Mouse (Mus musculus) heart, embryonic 16.5 days (tissue): ENCODE data around the gene Inpp5e. TPM values are rescaled to one million over a fixed set of nuclear protein-coding genes. Genes with fewer than 3 reads are reported as not detected.
A peak's percentile ranks its signal among the peaks of the same experiment; 100 is the strongest.

Source experiments
- ATAC-seq: fragments of 200-750 bp; cut with Nextera tagmentation; replicated peaks from 2 replicates; pipeline ENCODE4 v1.8.0; 2017; ENCODE audit warnings: moderate number of reproducible peaks; ENCODE audit not compliant: insufficient read depth, low FRiP score; ENCODE audit errors: extremely low read depth
- H3K27ac ChIP-seq: fragments of 300-500 bp; sonication (generic); 2 replicates; pipeline ENCODE4 v1.5.1; 2014; ENCODE audit warnings: mild to moderate bottlenecking, low read length, control low read depth, moderate library complexity
- H3K27me3 ChIP-seq: fragments of 300-500 bp; sonication (generic); 2 replicates; pipeline ENCODE4 v1.6.1; 2014; ENCODE audit warnings: low read length, mixed read lengths; ENCODE audit not compliant: control insufficient read depth, insufficient read depth
- H3K36me3 ChIP-seq: fragments of 300-500 bp; sonication (generic); 2 replicates; pipeline ENCODE4 v1.6.1; 2014; ENCODE audit not compliant: control insufficient read depth, insufficient read depth
- H3K4me1 ChIP-seq: fragments of 300-500 bp; sonication (generic); 2 replicates; pipeline ENCODE4 v1.6.1; 2014; ENCODE audit warnings: low read length, mixed read lengths; ENCODE audit not compliant: control insufficient read depth, insufficient read depth
- H3K4me2 ChIP-seq: fragments of 300-500 bp; sonication (generic); 2 replicates; pipeline ENCODE4 v1.6.1; 2014; ENCODE audit warnings: low read depth, mild to moderate bottlenecking, control low read depth, low read length
- H3K4me3 ChIP-seq: fragments of 300-500 bp; sonication (generic); 2 replicates; pipeline ENCODE4 v1.5.1; 2014; ENCODE audit warnings: mild to moderate bottlenecking, control low read depth, low read length
- H3K9ac ChIP-seq: fragments of 300-500 bp; sonication (generic); 2 replicates; pipeline ENCODE4 v1.6.1; 2014; ENCODE audit warnings: low read length, control low read depth
- H3K9me3 ChIP-seq: fragments of 300-500 bp; sonication (generic); replicated peaks from 2 replicates; pipeline ENCODE4 v1.6.1; 2016; ENCODE audit warnings: low read length; ENCODE audit not compliant: control insufficient read depth
- WGBS: fragments of 180-500 bp; shearing (Covaris S2); extraction: QIAGEN DNeasy Blood & Tissue Kit; methylation state at CpG from one replicate; pipeline ENCODE4 v1.1.7; 2014; 5-methylcytosine and 5-hydroxymethylcytosine counted together
- polyA plus RNA-seq: library from polyadenylated mRNA; unstranded; fragments of >200 nt; fragmentation: Nextera tagmentation; extraction: Ambion mirVana; gene quantifications from 2 replicates; pipeline ENCODE4 v1.2.1, GENCODE M21; 2015

Inpp5e gene
- polyA plus RNA-seq, 1 experiment from 2014 or later = 15.0 TPM

DNA sequence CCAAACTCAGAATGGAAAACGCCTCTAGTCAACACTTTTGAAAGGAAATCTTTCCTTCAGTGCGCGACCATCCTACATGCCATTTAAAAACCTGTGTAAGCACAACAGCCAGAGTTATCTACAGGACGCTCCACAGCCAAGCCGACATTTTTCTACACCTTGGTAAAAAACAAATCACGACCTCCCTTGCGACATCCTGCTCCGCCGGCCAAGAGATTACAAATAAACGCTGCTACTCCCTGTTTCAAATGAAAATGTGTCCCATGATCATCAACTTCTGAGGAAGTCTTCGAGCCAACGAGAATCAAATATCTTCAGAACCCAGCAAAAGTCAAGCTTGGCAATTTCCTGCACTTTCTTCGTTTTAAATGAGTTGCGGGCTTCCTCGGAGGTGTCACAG is 35.4 kb upstream of the Inpp5e start:
- H3K4me1 ChIP-seq = peaks cover 26% of the 10 kb centered on the region
- H3K9me3 ChIP-seq = no peaks in the 10 kb centered on the region
- H3K4me2 ChIP-seq = peak overlapping the region; percentile 90
- peak overlapping the region; percentile 92 for H3K27ac ChIP-seq
- H3K9ac ChIP-seq = peak overlapping the region; percentile 94
- H3K36me3 ChIP-seq = peaks cover 19% of the 10 kb centered on the region
- no peak for ATAC-seq
- no peaks in the 10 kb centered on the region for H3K27me3 ChIP-seq
- peak overlapping the region; percentile 91 for H3K4me3 ChIP-seq
- WGBS = 2% methylated on average over 15 of the region's 15 CpGs

DNA sequence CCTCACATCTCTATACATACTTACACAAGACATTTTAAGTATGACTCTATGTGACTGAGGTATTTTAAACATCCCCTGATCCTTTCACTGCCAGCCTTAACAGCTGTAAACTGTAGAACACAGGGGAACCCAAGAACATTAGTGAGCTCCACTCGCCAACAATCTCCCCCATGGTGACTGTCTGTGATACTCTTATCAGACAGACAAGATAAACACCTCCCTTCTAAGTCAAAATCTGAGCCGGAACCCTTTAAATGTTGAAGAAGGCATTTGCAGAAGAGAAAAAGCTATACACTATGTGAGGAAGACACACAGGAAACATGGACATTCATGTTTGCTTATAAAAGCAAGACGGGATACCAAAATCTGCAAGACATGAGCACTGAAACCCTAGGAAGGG is 34.9 kb upstream of the Inpp5e start:
- Histone ChIP-seq H3K27me3 (no peaks in the 10 kb centered on the region), H3K4me1 (peaks cover 26% of the 10 kb centered on the region), H3K4me2 (peak overlapping the region; percentile 90), H3K27ac (no peak overlapping the region), H3K9me3 (no peaks in the 10 kb centered on the region), H3K9ac (peak overlapping the region; percentile 94), H3K36me3 (peaks cover 21% of the 10 kb centered on the region), H3K4me3 (peak overlapping the region; percentile 91)
- 8% methylated on average over 3 of the region's 3 CpGs for WGBS
- ATAC-seq = no peak

DNA sequence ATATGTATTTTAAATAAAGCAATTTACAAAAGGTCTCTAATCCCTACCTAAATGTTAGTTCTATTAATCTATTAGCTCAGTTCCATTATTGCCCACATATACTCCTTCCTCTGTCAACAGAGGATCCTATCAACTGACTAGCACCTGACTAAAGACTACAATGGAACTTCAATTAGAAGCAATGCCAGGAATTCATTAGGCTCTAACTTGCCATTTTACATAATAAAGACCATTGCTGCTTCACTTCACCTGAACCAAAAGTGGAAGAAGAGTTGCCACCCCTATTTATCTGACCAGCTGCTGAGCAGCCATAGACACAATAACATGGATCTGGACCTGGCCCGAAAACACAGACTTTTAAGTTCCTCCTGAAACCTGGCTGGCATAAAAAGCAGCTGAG is 33.8 kb upstream of the Inpp5e start:
- Histone ChIP-seq H3K4me3 (no peak overlapping the region), H3K27me3 (no peaks in the 10 kb centered on the region), H3K4me2 (no peak overlapping the region), H3K36me3 (peaks cover 29% of the 10 kb centered on the region), H3K4me1 (peaks cover 26% of the 10 kb centered on the region), H3K9ac (no peak overlapping the region), H3K9me3 (no peaks in the 10 kb centered on the region), H3K27ac (no peak overlapping the region)
- 88% methylated on average over 1 of the region's 1 CpGs for WGBS
- no peak for ATAC-seq

DNA sequence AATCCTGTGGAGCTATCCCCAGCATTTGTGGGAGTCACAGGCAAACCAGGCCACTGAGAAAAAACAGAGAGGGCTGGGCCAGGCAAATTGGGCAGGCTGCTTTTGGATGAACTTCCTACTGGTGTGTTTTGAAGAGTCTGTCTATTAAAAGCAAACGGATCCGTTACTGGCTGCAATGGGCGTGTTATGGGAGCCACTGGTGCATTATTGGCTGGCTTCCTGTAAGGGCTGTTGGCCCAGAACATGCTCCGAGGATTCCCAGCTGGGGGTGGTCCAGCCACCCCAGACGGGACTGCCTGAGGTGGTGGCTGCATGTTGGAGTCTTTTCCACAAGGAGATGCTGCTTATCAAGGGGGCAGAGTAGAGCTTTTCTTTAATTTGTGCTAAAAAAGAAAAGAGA is 32.7 kb upstream of the Inpp5e start:
- Histone ChIP-seq H3K9me3 (no peaks in the 10 kb centered on the region), H3K9ac (no peak overlapping the region), H3K4me3 (no peak overlapping the region), H3K27ac (no peak overlapping the region), H3K36me3 (peaks cover 29% of the 10 kb centered on the region), H3K27me3 (no peaks in the 10 kb centered on the region), H3K4me1 (peaks cover 18% of the 10 kb centered on the region), H3K4me2 (no peak overlapping the region)
- no peak for ATAC-seq
- 69% methylated on average over 5 of the region's 5 CpGs for WGBS

DNA sequence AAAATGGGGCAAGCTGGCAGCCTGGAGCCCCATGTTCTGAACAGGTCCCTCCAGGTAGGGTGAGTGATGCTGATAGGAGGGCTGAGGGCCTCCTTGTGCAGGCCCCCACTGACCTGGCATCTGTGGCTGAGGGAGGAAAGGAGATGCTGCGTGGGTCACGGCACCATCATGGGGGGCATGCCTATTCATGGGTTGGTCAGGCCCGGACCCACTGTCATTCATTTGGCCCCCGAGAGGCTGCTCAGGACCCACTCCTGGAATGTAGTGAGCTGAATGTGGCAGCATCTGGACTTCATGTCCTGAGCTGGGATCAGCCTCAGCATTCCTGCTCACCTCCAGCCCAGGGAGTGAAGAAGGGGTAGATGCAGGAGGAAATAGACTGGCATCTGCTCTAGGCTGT is 32.3 kb upstream of the Inpp5e start:
- Histone ChIP-seq H3K36me3 (peaks cover 29% of the 10 kb centered on the region), H3K27ac (no peak overlapping the region), H3K9ac (no peak overlapping the region), H3K4me1 (peaks cover 14% of the 10 kb centered on the region), H3K9me3 (no peaks in the 10 kb centered on the region), H3K4me2 (no peak overlapping the region), H3K27me3 (no peaks in the 10 kb centered on the region), H3K4me3 (no peak overlapping the region)
- no peak for ATAC-seq
- WGBS = 99% methylated on average over 4 of the region's 4 CpGs

DNA sequence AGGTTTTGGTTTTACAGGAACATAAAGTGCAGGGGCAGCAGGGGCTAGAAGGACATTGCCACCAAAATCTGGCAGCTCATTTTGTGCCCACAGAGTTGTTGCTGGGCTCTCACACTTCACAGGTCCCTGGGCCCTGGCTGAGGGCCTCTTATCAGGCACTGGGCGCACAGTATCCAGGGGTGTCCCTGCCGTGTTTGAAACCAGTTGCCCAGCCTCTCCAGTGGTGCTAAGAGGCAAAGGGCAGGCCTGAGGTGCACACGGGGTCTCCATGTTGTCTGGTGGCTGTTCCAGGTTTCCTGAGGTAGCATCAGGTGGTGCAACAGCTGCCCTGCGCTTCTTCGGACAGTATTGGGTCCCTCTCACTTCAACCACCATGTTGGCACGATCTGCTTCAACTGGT is 30.7 kb upstream of the Inpp5e start:
- H3K27me3 ChIP-seq = no peaks in the 10 kb centered on the region
- no peaks in the 10 kb centered on the region for H3K9me3 ChIP-seq
- no peak overlapping the region for H3K27ac ChIP-seq
- 83% methylated on average over 6 of the region's 6 CpGs for WGBS
- no peak overlapping the region for H3K4me2 ChIP-seq
- no peak overlapping the region for H3K4me3 ChIP-seq
- peaks cover 14% of the 10 kb centered on the region for H3K4me1 ChIP-seq
- ATAC-seq = no peak
- H3K9ac ChIP-seq = no peak overlapping the region
- H3K36me3 ChIP-seq = peaks cover 43% of the 10 kb centered on the region

DNA sequence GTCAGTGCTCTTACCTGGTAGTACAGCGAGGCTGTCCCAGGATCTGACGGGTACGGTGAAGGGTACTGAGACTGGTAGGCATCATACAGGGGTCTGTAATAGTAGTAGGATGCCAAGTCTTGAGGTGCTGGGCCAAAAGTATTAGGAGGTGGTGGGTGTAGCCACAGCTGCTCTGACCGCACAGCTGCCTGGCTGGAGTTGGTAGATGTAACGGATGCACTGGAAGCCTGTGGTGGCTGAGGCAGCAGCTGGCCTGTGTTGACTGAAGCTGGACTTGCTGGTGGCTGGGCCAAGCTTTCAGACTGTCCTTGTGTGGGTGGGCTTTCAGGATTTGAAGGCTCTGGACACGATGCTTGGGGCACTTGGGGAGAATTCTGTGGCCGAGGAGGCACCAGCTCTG is 29.4 kb upstream of the Inpp5e start:
- Histone ChIP-seq H3K4me1 (peaks cover 5% of the 10 kb centered on the region), H3K4me2 (no peak overlapping the region), H3K9me3 (no peaks in the 10 kb centered on the region), H3K27ac (no peak overlapping the region), H3K27me3 (no peaks in the 10 kb centered on the region), H3K4me3 (no peak overlapping the region), H3K9ac (0 out of 2 replicates have a peak overlapping the region, but pooled peaks have one; percentile 17), H3K36me3 (peaks cover 45% of the 10 kb centered on the region)
- WGBS = 84% methylated on average over 7 of the region's 7 CpGs
- no peak for ATAC-seq

DNA sequence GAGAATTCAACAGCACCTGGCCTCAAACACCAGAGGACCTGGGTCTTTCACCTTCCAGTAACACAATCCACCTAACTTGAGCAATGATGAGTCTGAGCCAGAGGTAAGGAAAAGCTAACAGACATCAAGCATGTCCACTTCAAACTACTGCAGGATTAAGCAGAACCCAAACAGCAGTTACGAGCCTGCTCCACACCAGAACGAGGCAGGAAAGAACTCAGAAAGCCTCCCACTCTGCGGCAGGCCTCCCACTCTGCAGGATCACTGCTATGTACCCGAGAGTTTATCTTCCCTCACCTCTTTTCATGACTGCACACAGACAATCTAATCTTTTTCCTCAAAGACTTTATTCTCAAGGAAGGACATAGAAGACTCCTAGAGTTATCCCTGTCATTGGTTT is 28.2 kb upstream of the Inpp5e start:
- Histone ChIP-seq H3K4me2 (no peak overlapping the region), H3K27me3 (no peaks in the 10 kb centered on the region), H3K36me3 (peaks cover 54% of the 10 kb centered on the region), H3K9me3 (no peaks in the 10 kb centered on the region), H3K4me1 (no peaks in the 10 kb centered on the region; the same call in 1 of the 2 replicates), H3K4me3 (no peak overlapping the region), H3K27ac (no peak overlapping the region), H3K9ac (0 out of 2 replicates have a peak overlapping the region, but pooled peaks have one; percentile 13)
- ATAC-seq = no peak
- WGBS = 56% methylated on average over 4 of the region's 4 CpGs

DNA sequence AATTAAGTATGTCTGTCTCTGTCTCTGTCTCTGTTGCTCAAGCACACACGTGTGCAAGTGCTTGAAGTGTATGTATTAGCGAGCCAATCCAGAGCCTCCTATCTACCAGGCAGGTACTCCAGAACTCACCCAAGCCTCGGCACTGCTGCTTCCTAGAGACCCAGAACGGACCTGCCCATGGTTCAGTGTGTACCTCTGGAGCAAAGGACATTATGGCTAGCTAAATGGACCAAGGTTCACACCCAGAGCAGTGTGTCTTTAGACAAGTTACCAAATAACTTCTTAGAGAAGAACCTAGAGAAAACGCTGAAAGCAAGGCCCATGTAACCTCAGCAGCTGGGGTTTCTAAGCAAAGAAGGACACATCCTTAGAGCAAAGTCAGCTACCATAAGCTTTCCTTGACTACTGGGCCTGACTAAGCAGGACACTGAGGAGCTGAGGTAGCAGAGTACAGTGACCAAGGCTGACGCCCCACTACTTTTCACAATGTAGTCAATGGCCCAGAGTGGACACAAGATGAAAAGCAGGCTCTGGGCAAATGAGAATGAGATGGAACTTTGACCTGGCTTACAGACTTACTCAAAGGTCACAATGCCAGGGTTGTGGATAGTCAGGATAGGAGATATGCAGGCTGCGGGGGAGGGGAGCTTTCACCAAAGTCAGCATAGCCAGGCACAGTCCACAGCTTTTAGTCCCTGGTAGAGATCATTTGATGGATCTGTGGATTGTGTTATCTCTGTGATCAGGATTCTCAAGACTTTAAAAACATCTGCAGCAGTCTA is 26.0 kb upstream of the Inpp5e start:
- 85% methylated on average over 7 of the region's 7 CpGs for WGBS
- ATAC-seq = no peak
- H3K27ac ChIP-seq = no peak overlapping the region

More for the DNA sequence above, 26.0 kb upstream of the Inpp5e start:
- Histone ChIP-seq H3K4me1 (no peaks in the 10 kb centered on the region; the same call in 1 of the 2 replicates), H3K9ac (no peak overlapping the region), H3K4me2 (no peak overlapping the region), H3K9me3 (no peaks in the 10 kb centered on the region), H3K4me3 (no peak overlapping the region), H3K36me3 (peaks cover 51% of the 10 kb centered on the region), H3K27me3 (no peaks in the 10 kb centered on the region)
